Mouse (Mus musculus) left cerebral cortex, postnatal 4 days (tissue): ENCODE data around the gene Gal3st4. TPM values are rescaled to one million over a fixed set of nuclear protein-coding genes. Genes with fewer than 3 reads are reported as not detected.
A peak's percentile ranks its signal among the peaks of the same experiment; 100 is the strongest.

ENCODE experiments used
- DNase-seq: peaks from one replicate; pipeline ENCODE4 v3.0.0-alpha.2; 2022
- intact Hi-C: fragments of 180-260 bp; cut with DNase I; formaldehyde crosslinking; loops from one replicate; pipeline ENCODE4 v1.15.1; 2025
- total RNA-seq, 2 experiments: library from RNA; stranded (reverse); gene quantifications; 2 replicates each; pipeline ENCODE4 v1.2.3; 2021

Gene Gal3st4
- total RNA-seq = 1 to 10 TPM in 1 of 2 experiments, under 1 TPM in 1; 0.86 to 1.6 TPM

GRCm38 (mm10) chr5:138272409-138272923 lies at the start of gene Gal3st4:
Gene Gal3st4 (minus strand): TSS chr5:138272840.
- no peak for DNase-seq
- intact Hi-C loops = no loop called here

GRCm38 (mm10) chr5:138312795-138313194 lies 40.2 kb upstream of the Gal3st4 start:
- no peak for DNase-seq
- intact Hi-C loops = no loop called here

GRCm38 (mm10) chr5:138299613-138300012 lies 27.0 kb upstream of the Gal3st4 start:
- intact Hi-C loops = no loop called here
- DNase-seq = no peak

GRCm38 (mm10) chr5:138294158-138294557 lies 21.5 kb upstream of the Gal3st4 start:
- no peak for DNase-seq
- intact Hi-C loops = no loop called here

GRCm38 (mm10) chr5:138291638-138292037 lies 19.0 kb upstream of the Gal3st4 start:
- no peak for DNase-seq
- intact Hi-C loops = no loop called here

- intact Hi-C loops = no loop called here
- no peak for DNase-seq
Measured at GRCm38 (mm10) chr5:138287861-138288260, 15.2 kb upstream of the Gal3st4 start.

GRCm38 (mm10) chr5:138283540-138283939 lies 10.9 kb upstream of the Gal3st4 start:
- intact Hi-C loops = no loop called here
- DNase-seq = no peak

- no peak for DNase-seq
- intact Hi-C loops = no loop called here
Measured at GRCm38 (mm10) chr5:138281798-138282197, 9.2 kb upstream of the Gal3st4 start.

GRCm38 (mm10) chr5:138280829-138281228 lies 8.2 kb upstream of the Gal3st4 start:
- intact Hi-C loops = no loop called here

GRCm38 (mm10) chr5:138280425-138280768 lies 7.8 kb upstream of the Gal3st4 start:
- intact Hi-C loops = no loop called here
- no peak for DNase-seq

More at GRCm38 (mm10) chr5:138280829-138281228, 8.2 kb upstream of the Gal3st4 start:
- no peak for DNase-seq

- peak; percentile 97 for DNase-seq
- intact Hi-C loops = loop anchor here (5.0 kb wide), 1 partner anchor 162 kb away; the partner anchor contains the start of gene Zfp157
Measured at GRCm38 (mm10) chr5:138279585-138280424, 7.2 kb upstream of the Gal3st4 start, which contains the start of the genes Gm43720, Gpc2 and Stag3. Gene Gm43720 (minus strand): TSS chr5:138279958. Gene Gpc2 (minus strand): TSS chr5:138280005. Gene Stag3 (plus strand): TSS chr5:138280240.

GRCm38 (mm10) chr5:138277994-138278393 lies 5.4 kb upstream of the Gal3st4 start:
- intact Hi-C loops = loop anchor here (5.0 kb wide), 1 partner anchor 164 kb away; the partner anchor contains the start of gene Zfp157
- DNase-seq = no peak

- intact Hi-C loops = loop anchor here (5.0 kb wide), 1 partner anchor 167 kb away; the partner anchor contains the start of gene Zfp157
- DNase-seq = no peak
Measured at GRCm38 (mm10) chr5:138275216-138276050, 2.8 kb upstream of the Gal3st4 start.

GRCm38 (mm10) chr5:138274186-138274585 lies 1.5 kb upstream of the Gal3st4 start:
- intact Hi-C loops = no loop called here
- DNase-seq = no peak

- intact Hi-C loops = no loop called here
- no peak for DNase-seq
Measured at GRCm38 (mm10) chr5:138271232-138271631, 1.4 kb downstream of the Gal3st4 start.

- intact Hi-C loops = no loop called here
- DNase-seq = no peak
Measured at GRCm38 (mm10) chr5:138268980-138269379, 3.7 kb downstream of the Gal3st4 start.

GRCm38 (mm10) chr5:138267114-138267513 lies 5.5 kb downstream of the Gal3st4 start:
- DNase-seq = no peak
- intact Hi-C loops = no loop called here

GRCm38 (mm10) chr5:138265712-138266111 lies 6.9 kb downstream of the Gal3st4 start:
- DNase-seq = no peak
- intact Hi-C loops = no loop called here

GRCm38 (mm10) chr5:138264207-138264578 lies 8.4 kb downstream of the Gal3st4 start:
- intact Hi-C loops = no loop called here
- DNase-seq = no peak

- DNase-seq = peak; percentile 92
- intact Hi-C loops = no loop called here
Measured at GRCm38 (mm10) chr5:138263260-138264206, 9.1 kb downstream of the Gal3st4 start, which contains the start of gene BC037034. Gene BC037034 (minus strand): TSS chr5:138264033.
